Mouse (Mus musculus) stomach, embryonic 14.5 days (tissue): ENCODE measurements at regions not wholly inside any gene's neighbourhood (a gene's known extent, or its start where the extent isn't known, plus 50 kb on each side); places are given as distances from the start of the nearest gene placed in this dataset.

ENCODE experiments used
- ATAC-seq: fragments of 200-750 bp; cut with Nextera tagmentation; 2 replicates; pipeline ENCODE4 v1.8.0; 2017; ENCODE audit warnings: low read depth, moderate TSS enrichment; ENCODE audit not compliant: insufficient number of reproducible peaks, insufficient read depth, low FRiP score
- H3K27ac ChIP-seq: fragments of 300-500 bp; sonication (generic); 2 replicates; pipeline ENCODE4 v1.5.1; 2014; ENCODE audit warnings: mild to moderate bottlenecking, low read length, moderate library complexity, mixed read lengths
- H3K27me3 ChIP-seq: fragments of 300-500 bp; sonication (generic); 2 replicates; pipeline ENCODE4 v1.6.1; 2014; ENCODE audit warnings: low read length, control low read depth, mixed read lengths; ENCODE audit not compliant: control insufficient read depth, insufficient read depth
- H3K36me3 ChIP-seq: fragments of 300-500 bp; sonication (generic); 2 replicates; pipeline ENCODE4 v1.6.1; 2014; ENCODE audit warnings: mild to moderate bottlenecking, control low read depth, low read length, moderate library complexity, mixed read lengths; ENCODE audit not compliant: control insufficient read depth, insufficient read depth
- H3K4me1 ChIP-seq: fragments of 300-500 bp; sonication (generic); 2 replicates; pipeline ENCODE4 v1.6.1; 2014; ENCODE audit warnings: low read length, control low read depth, mixed read lengths; ENCODE audit not compliant: control insufficient read depth, insufficient read depth
- H3K4me2 ChIP-seq: fragments of 300-500 bp; sonication (generic); replicated peaks from 2 replicates; pipeline ENCODE4 v1.6.1; 2014; ENCODE audit warnings: low read depth, low read length, control low read depth
- H3K4me3 ChIP-seq: fragments of 300-500 bp; sonication (generic); 2 replicates; pipeline ENCODE4 v1.5.1; 2014; ENCODE audit warnings: low read depth, low read length, control low read depth
- H3K9ac ChIP-seq: fragments of 300-500 bp; sonication (generic); replicated peaks from 2 replicates; pipeline ENCODE4 v1.6.1; 2014; ENCODE audit warnings: low read depth, mild to moderate bottlenecking, control low read depth, low read length, moderate library complexity, mixed read lengths
- H3K9me3 ChIP-seq: fragments of 300-500 bp; sonication (generic); 2 replicates; pipeline ENCODE4 v1.6.1; 2016; ENCODE audit warnings: low read depth, low read length, control low read depth; ENCODE audit not compliant: control insufficient read depth
- WGBS: fragments of 180-500 bp; shearing (Covaris S2); extraction: QIAGEN DNeasy Blood & Tissue Kit; methylation state at CpG from one replicate; pipeline ENCODE4 v1.1.7; 2014; 5-methylcytosine and 5-hydroxymethylcytosine counted together

DNA sequence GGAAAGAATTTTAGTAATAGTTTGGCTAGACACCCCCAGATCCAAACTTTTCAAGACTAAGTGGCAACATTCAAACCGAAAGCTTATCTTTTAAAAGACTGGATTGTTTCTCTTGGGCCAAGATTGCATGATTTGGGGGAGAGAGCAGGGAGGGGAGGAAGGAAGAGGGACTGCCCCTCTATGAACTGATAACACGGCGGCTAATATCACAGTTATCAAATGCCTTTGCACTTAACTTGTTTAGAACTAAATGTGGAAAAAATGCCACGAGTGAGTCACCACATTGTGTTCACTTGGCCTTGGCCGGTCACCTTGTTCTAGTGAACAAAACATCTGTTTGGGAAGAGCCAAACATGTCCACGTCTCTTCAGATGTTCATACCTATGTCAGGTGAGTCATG, 92.3 kb downstream of the Tes start:
- no peaks in the 10 kb centered on the region for H3K9me3 ChIP-seq
- H3K36me3 ChIP-seq, result no peaks in the 10 kb centered on the region
- no peak overlapping the region for H3K9ac ChIP-seq
- no peak overlapping the region for H3K27ac ChIP-seq
- no peak overlapping the region for H3K4me2 ChIP-seq
- ATAC-seq, result no peak
- no peaks in the 10 kb centered on the region for H3K27me3 ChIP-seq
- no peak overlapping the region for H3K4me3 ChIP-seq
- WGBS, result 71% methylated on average over 6 of the region's 6 CpGs
- H3K4me1 ChIP-seq, result no peaks in the 10 kb centered on the region

DNA sequence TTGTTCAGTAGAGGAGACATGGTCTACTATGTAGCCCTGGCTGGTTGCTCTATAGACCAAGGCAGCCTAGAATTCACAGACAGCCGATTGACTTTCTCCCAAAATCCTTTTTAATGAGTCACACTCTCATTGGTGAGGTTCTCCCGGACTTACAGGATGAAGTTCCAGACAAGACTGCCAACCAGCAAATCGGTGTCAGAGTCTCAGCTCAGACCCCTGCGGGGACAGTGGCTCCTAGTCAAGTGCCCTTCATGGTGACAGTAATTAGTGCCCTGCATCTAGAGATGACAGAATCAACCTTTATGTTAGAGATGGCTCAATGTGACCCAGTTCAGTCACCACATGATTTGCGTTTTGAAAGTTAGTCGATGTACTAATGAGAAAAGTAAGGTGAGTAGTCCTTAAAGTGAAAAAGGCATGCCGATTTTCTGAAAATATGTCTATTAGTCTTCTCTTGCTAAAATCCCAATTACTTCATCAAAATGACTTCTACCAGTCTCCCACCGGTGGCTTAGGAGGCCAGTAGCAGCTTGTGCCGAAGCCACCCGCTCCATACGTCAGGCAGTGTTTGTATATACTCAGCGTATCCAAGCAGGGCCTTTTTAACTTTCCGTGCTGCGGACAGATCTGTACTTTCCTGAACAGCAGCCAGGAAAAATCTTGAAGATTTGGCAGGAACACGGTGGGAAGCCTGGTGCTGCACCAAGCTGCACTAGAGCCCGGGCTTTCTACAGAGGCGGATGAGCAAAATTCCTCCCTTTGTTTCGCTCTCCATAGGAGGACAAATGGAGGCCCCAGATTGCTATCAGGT, 105.2 kb downstream of the Tes start:
- H3K9ac ChIP-seq, result no peak overlapping the region
- peak; percentile 65 for ATAC-seq

GRCm38 (mm10) chr6:17170782-17171272, 105.9 kb downstream of the Tes start:
- no peaks in the 10 kb centered on the region for H3K9me3 ChIP-seq
- peaks cover 17% of the 10 kb centered on the region; the same call in 1 of the 2 replicates for H3K4me1 ChIP-seq
- peak overlapping the region; percentile 17; the same call in 1 of the 2 replicates for H3K4me2 ChIP-seq
- H3K9ac ChIP-seq, result no peak overlapping the region
- H3K27ac ChIP-seq, result peak overlapping the region; percentile 82; the same call in 1 of the 2 replicates
- no peaks in the 10 kb centered on the region for H3K36me3 ChIP-seq
- no peaks in the 10 kb centered on the region for H3K27me3 ChIP-seq
- ATAC-seq, result peak; percentile 12; the same call in 1 of the 2 replicates
- WGBS, result 39% methylated on average over 7 of the region's 7 CpGs
- no peak overlapping the region for H3K4me3 ChIP-seq

More for the DNA sequence above, 105.2 kb downstream of the Tes start:
- WGBS, result 36% methylated on average over 18 of the region's 18 CpGs
- H3K27me3 ChIP-seq, result no peaks in the 10 kb centered on the region
- H3K4me3 ChIP-seq, result no peak overlapping the region
- H3K4me2 ChIP-seq, result no peak overlapping the region; the same call in 1 of the 2 replicates
- H3K27ac ChIP-seq, result peak overlapping the region; percentile 82
- no peaks in the 10 kb centered on the region for H3K9me3 ChIP-seq
- no peaks in the 10 kb centered on the region for H3K36me3 ChIP-seq
- peaks cover 17% of the 10 kb centered on the region; the same call in 1 of the 2 replicates for H3K4me1 ChIP-seq

DNA sequence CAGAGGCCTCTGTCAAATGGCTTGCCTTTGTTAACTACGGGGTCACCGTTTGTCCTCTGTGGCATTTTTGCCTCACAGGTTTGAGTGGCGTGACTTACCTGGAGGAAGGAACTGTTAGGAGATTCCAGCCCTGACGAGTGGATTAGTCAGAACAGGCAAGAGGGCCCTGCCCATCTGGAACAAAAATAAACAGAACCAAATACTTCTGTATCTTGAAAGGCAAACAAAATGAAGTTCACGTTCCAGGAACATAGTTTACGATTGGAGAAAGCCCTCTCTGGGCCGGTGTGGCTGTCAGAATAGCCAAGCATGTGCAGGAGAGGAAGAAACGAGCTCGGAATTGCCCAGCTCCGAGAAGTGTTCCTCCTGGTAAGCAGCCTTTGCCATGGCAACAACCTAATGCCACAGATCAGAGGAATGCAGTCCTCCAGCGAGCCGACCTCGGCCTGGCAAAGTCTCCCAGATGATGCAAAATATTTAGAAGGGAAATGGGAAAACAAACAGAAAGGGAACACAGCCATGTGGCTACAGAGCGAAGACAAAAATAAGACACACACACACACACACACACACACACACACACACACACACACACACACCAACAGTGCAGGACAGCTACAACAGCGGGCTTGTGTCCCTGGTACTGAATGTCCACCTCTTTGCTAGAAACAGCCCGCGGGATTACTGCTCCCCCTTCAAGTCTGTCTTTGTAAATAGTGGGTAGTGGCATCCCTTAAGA, 106.5 kb downstream of the Tes start:
- Histone ChIP-seq H3K4me3 (no peak overlapping the region), H3K27ac (peak overlapping the region; percentile 82; the same call in 1 of the 2 replicates), H3K9ac (no peak overlapping the region), H3K4me1 (peaks cover 17% of the 10 kb centered on the region; the same call in 1 of the 2 replicates), H3K27me3 (no peaks in the 10 kb centered on the region), H3K9me3 (no peaks in the 10 kb centered on the region), H3K4me2 (peak overlapping the region; percentile 17; the same call in 1 of the 2 replicates), H3K36me3 (no peaks in the 10 kb centered on the region)
- peak; percentile 82 for ATAC-seq
- 19% methylated on average over 17 of the region's 17 CpGs for WGBS

GRCm38 (mm10) chr6:17172050-17172449, 107.1 kb downstream of the Tes start:
- Histone ChIP-seq H3K9ac (no peak overlapping the region), H3K4me1 (peaks cover 17% of the 10 kb centered on the region; the same call in 1 of the 2 replicates), H3K9me3 (no peaks in the 10 kb centered on the region), H3K27me3 (no peaks in the 10 kb centered on the region), H3K36me3 (no peaks in the 10 kb centered on the region), H3K27ac (peak overlapping the region; percentile 82; the same call in 1 of the 2 replicates), H3K4me2 (no peak overlapping the region), H3K4me3 (no peak overlapping the region)
- no peak for ATAC-seq
- WGBS, result 47% methylated on average over 1 of the region's 1 CpGs

GRCm38 (mm10) chr6:17177153-17177552, 103.8 kb upstream of the Cav2 start:
- Histone ChIP-seq H3K4me1 (no peaks in the 10 kb centered on the region), H3K27ac (no peak overlapping the region)
- ATAC-seq, result no peak

GRCm38 (mm10) chr6:17179476-17179875, 101.5 kb upstream of the Cav2 start:
- H3K9ac ChIP-seq, result no peak overlapping the region
- H3K4me2 ChIP-seq, result no peak overlapping the region
- no peak overlapping the region for H3K4me3 ChIP-seq
- H3K9me3 ChIP-seq, result no peaks in the 10 kb centered on the region
- no peak overlapping the region for H3K27ac ChIP-seq
- no peaks in the 10 kb centered on the region for H3K4me1 ChIP-seq
- 21% methylated on average over 1 of the region's 1 CpGs for WGBS
- H3K36me3 ChIP-seq, result no peaks in the 10 kb centered on the region
- no peak for ATAC-seq
- no peaks in the 10 kb centered on the region for H3K27me3 ChIP-seq

More at GRCm38 (mm10) chr6:17177153-17177552, 103.8 kb upstream of the Cav2 start:
- Histone ChIP-seq H3K4me2 (no peak overlapping the region), H3K9me3 (no peaks in the 10 kb centered on the region), H3K4me3 (no peak overlapping the region), H3K27me3 (no peaks in the 10 kb centered on the region), H3K9ac (no peak overlapping the region), H3K36me3 (no peaks in the 10 kb centered on the region)
- 70% methylated on average over 7 of the region's 7 CpGs for WGBS

- H3K27ac ChIP-seq, result no peak overlapping the region
- 91% methylated on average over 5 of the region's 5 CpGs for WGBS
These were observed 94.4 kb upstream of the Cav2 start for GRCm38 (mm10) chr6:17186604-17187003.

More at GRCm38 (mm10) chr6:17186604-17187003, 94.4 kb upstream of the Cav2 start:
- H3K4me2 ChIP-seq, result no peak overlapping the region
- no peak for ATAC-seq
- no peaks in the 10 kb centered on the region for H3K27me3 ChIP-seq
- H3K9me3 ChIP-seq, result no peaks in the 10 kb centered on the region
- H3K4me1 ChIP-seq, result no peaks in the 10 kb centered on the region
- no peaks in the 10 kb centered on the region for H3K36me3 ChIP-seq
- H3K4me3 ChIP-seq, result no peak overlapping the region
- H3K9ac ChIP-seq, result no peak overlapping the region
